Mouse (Mus musculus) cortical plate, adult 2 months (tissue): ENCODE results near the gene 4933428G20Rik.

Experiments used
- CTCF ChIP-seq: fragments of 200-500 bp; IDR thresholded peaks from 2 replicates; pipeline ENCODE4 v1.5.1; 2011; ENCODE audit warnings: mild to moderate bottlenecking, control low read depth, low read length; ENCODE audit not compliant: insufficient read depth; ENCODE audit errors: extremely low read depth
- POLR2A ChIP-seq: fragments of 200-500 bp; IDR thresholded peaks from 2 replicates; pipeline ENCODE4 v1.6.1; 2011; ENCODE audit warnings: mild to moderate bottlenecking, low read length, control low read depth; ENCODE audit not compliant: insufficient read depth; ENCODE audit errors: extremely low read depth

GRCm38 (mm10) chr11:97468639-97469287 lies 31.4 kb downstream of the 4933428G20Rik start:
- no peak for TF ChIP-seq POLR2A
- peak; percentile 94 for TF ChIP-seq CTCF
